Mouse (Mus musculus): ENCODE data around the gene Mmadhc.

Gene Mmadhc

GRCm38 (mm10) chr2:50265215-50265785 is 31.3 kb downstream of the Mmadhc start:
- DNase-seq (ENCODE audit: low spot score) = no peak

- no peak for DNase-seq (ENCODE audit: low spot score)
Observed at GRCm38 (mm10) chr2:50264059-50264458, 32.5 kb downstream of the Mmadhc start.

GRCm38 (mm10) chr2:50254955-50255354 is 41.6 kb downstream of the Mmadhc start:
- no peak for DNase-seq (ENCODE audit: low spot score)

- DNase-seq (ENCODE audit: low spot score) = no peak
Observed at GRCm38 (mm10) chr2:50248551-50248950, 48.0 kb downstream of the Mmadhc start.

- DNase-seq (ENCODE audit: low spot score) = peak; percentile 5
Observed at GRCm38 (mm10) chr2:50233491-50233890, 63.1 kb downstream of the Mmadhc start.

All from ovary, postnatal 14 days (tissue).